Mouse (Mus musculus) G1E (cell line): ENCODE measurements around the gene Med27.

ENCODE experiments used
- CTCF ChIP-seq: IDR thresholded peaks from 2 replicates; pipeline ENCODE4 v1.5.1; 2012; ENCODE audit warnings: low read depth, low read length, inconsistent platforms, mixed read lengths
- GATA1 ChIP-seq: IDR thresholded peaks from 2 replicates; pipeline ENCODE4 v1.6.1; 2012; ENCODE audit warnings: borderline replicate concordance, low read length, inconsistent platforms, mixed read lengths
- GATA2 ChIP-seq: IDR thresholded peaks from 2 replicates; pipeline ENCODE4 v1.6.1; 2012; ENCODE audit warnings: low read depth, low read length, inconsistent platforms, borderline replicate concordance
- POLR2AphosphoS5 ChIP-seq: IDR thresholded peaks from 2 replicates; pipeline ENCODE4 v1.6.1; 2012; ENCODE audit warnings: low read depth, low read length, inconsistent platforms; ENCODE audit not compliant: insufficient replicate concordance

DNA sequence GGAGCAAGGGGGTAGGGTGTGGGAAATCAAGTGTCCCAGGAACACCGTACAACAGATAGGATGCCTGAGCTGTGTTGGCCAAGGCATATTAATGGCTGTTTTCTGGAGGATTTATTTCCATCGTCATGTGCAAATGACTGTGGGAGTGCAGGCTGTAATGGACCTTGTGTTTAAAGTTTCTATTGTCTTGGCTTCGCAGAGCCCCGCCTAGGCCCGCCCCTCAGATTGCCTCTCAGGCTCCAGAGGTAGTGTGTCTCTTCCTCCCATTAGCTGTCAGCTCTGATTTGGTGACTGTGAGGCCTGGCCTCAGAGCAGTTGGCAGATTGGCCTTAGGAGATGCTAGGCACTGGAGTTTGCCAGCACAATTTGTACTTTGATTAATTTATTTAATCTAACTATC is 22.1 kb downstream of the Med27 start:
- TF ChIP-seq CTCF (no peak), POLR2AphosphoS5 (no peak), GATA1 (no peak), GATA2 (no peak)
